Mouse (Mus musculus): Measurements from ENCODE around the gene Cntfr. TPM values are rescaled to one million over a fixed set of nuclear protein-coding genes. Genes with fewer than 3 reads are reported as not detected.
A peak's percentile ranks its signal among the peaks of the same experiment; 100 is the strongest.

Cntfr gene
- total RNA-seq, 1 experiment = 17.0 TPM

DNA sequence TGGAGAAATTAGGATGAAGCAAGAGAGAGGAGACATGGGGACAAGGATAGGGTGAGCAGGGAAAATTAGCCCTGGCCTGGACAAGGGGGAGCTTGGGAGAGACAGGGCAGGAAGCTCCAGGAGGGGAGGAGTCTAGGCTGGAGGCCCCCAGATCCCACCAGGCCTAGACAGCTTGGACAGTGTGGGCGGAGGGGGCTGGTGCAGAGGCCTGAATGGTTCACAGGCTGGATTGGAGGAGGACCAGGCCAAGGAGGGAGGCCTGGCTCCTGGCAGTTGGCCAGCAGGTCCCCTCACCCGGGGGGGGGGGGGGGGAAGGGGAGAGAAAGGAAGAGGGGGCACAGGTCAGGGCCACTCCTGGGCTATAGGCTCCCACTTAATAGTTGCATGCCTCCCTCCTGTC, 17.6 kb downstream of the Cntfr start:
- in situ Hi-C loops (cut with MboI; ENCODE audit: low sequenced_read_pairs in 2 of 2, unreplicated experiment in 2 of 2) = no loop called here
- no peaks in the 10 kb centered on the region for H3K9me3 ChIP-seq (ENCODE audit: control insufficient read depth, insufficient read depth, low read depth, low read length)
- H3K4me1 ChIP-seq (ENCODE audit: control insufficient read depth in 2 of 2, insufficient read depth in 2 of 2, low read length in 2 of 2, poor library complexity in 1 of 2) = peaks cover 2 to 15% of the 10 kb centered on the region in 2 experiments; a peak in 1 of 4 replicates
- H3K36me3 ChIP-seq (ENCODE audit: control insufficient read depth, insufficient read depth, low read length, poor library complexity, severe bottlenecking) = no peaks in the 10 kb centered on the region
- TF ChIP-seq CHD2 (IDR thresholded peaks at IDR 0.05; ENCODE audit: low read depth, low read length) (no peak), HCFC1 (IDR thresholded peaks at IDR 0.05; ENCODE audit: borderline replicate concordance, insufficient read depth, low read length) (no peak), MAFK (IDR thresholded peaks at IDR 0.05; ENCODE audit: insufficient read depth, low read depth, low read length) (no peak), ZC3H11A (IDR thresholded peaks at IDR 0.05; ENCODE audit: borderline replicate concordance, low read depth, low read length) (no peak), ZNF384 (IDR thresholded peaks at IDR 0.05; ENCODE audit: low read depth, low read length) (no peak)
- H3K9ac ChIP-seq (ENCODE audit: insufficient read depth, low read depth, low read length, poor library complexity, severe bottlenecking) = no peak overlapping the region
- no peak overlapping the region for H3K27ac ChIP-seq (ENCODE audit: insufficient read depth, low read depth, low read length, poor library complexity, severe bottlenecking)
- no peak for DNase-seq (ENCODE audit: low read depth, low spot score)
- H3K4me3 ChIP-seq (ENCODE audit: insufficient read depth in 1 of 2, low read depth in 1 of 2, low read length in 2 of 2, poor library complexity in 1 of 2, severe bottlenecking in 1 of 2) = no peak overlapping the region

DNA sequence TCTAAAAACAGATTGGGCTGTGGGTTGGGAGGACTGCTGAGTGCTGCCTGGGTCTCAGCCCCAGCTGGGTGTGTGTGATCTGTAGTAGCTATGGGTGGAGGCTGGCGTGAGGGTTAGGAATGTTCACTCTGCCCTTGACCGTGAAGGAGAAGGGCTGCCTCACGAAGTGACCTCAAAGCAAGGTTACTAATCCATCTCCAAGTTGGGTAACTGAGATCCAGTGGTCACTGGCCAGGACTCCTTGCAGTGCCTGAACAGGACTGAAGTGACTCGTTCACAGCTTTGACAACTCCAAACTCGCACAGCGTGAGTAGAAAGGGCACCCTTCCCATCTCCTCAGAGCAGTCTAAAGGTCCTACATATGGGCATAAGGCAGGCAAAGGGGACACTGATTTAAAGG, 18.0 kb downstream of the Cntfr start:
- H3K4me3 ChIP-seq (ENCODE audit: insufficient read depth in 1 of 2, low read depth in 1 of 2, low read length in 2 of 2, poor library complexity in 1 of 2, severe bottlenecking in 1 of 2) = no peak overlapping the region
- no peaks in the 10 kb centered on the region for H3K9me3 ChIP-seq (ENCODE audit: control insufficient read depth, insufficient read depth, low read depth, low read length)
- DNase-seq (ENCODE audit: low read depth, low spot score) = no peak
- H3K36me3 ChIP-seq (ENCODE audit: control insufficient read depth, insufficient read depth, low read length, poor library complexity, severe bottlenecking) = no peaks in the 10 kb centered on the region
- H3K9ac ChIP-seq (ENCODE audit: insufficient read depth, low read depth, low read length, poor library complexity, severe bottlenecking) = no peak overlapping the region
- TF ChIP-seq HCFC1 (IDR thresholded peaks at IDR 0.05; ENCODE audit: borderline replicate concordance, insufficient read depth, low read length) = no peak
- no peak for TF ChIP-seq MAFK (IDR thresholded peaks at IDR 0.05; ENCODE audit: insufficient read depth, low read depth, low read length)
- no peak for TF ChIP-seq CHD2 (IDR thresholded peaks at IDR 0.05; ENCODE audit: low read depth, low read length)
- TF ChIP-seq ZNF384 (IDR thresholded peaks at IDR 0.05; ENCODE audit: low read depth, low read length) = no peak
- TF ChIP-seq ZC3H11A (IDR thresholded peaks at IDR 0.05; ENCODE audit: borderline replicate concordance, low read depth, low read length) = no peak
- in situ Hi-C loops (cut with MboI; ENCODE audit: low sequenced_read_pairs in 2 of 2, unreplicated experiment in 2 of 2) = no loop called here
- no peak overlapping the region for H3K27ac ChIP-seq (ENCODE audit: insufficient read depth, low read depth, low read length, poor library complexity, severe bottlenecking)
- peaks cover 2 to 15% of the 10 kb centered on the region in 2 experiments; a peak in 1 of 4 replicates for H3K4me1 ChIP-seq (ENCODE audit: control insufficient read depth in 2 of 2, insufficient read depth in 2 of 2, low read length in 2 of 2, poor library complexity in 1 of 2)

DNA sequence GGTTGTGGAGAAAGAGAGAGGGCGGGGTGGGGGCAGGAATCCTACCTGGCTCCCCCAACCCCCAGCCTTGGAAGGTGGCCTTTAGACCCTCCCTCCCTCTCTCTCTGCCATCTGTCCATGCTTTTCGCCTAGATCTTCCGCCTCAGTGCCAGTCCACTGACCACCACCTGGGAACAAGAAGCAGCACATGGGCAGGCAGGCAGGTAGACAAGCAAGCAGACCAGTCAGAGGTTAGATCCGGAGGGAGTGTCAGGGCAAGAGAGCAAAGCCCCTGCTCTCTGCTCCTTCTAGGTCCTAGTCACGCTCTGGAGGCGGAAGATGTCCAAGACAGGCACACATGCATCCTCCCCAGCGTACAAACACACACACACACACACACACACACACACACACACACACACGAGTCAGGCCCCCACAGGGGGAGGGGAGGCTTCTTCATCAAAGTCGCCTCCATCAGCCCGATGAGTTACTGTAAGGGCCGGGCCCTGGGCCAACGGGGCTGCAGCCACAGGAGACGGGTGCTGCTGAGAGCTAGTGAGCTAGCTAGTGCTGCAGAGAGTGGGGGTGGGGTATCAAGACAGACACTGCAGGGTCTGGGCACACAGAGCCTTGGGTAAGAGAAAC, 19.8 kb downstream of the Cntfr start:
- in situ Hi-C loops (cut with MboI; ENCODE audit: low sequenced_read_pairs in 2 of 2, unreplicated experiment in 2 of 2) = no loop called here
- no peak for DNase-seq (ENCODE audit: low read depth, low spot score)
- no peaks in the 10 kb centered on the region for H3K9me3 ChIP-seq (ENCODE audit: control insufficient read depth, insufficient read depth, low read depth, low read length)
- no peak overlapping the region for H3K27ac ChIP-seq (ENCODE audit: insufficient read depth, low read depth, low read length, poor library complexity, severe bottlenecking)
- no peak overlapping the region for H3K4me3 ChIP-seq (ENCODE audit: insufficient read depth in 1 of 2, low read depth in 1 of 2, low read length in 2 of 2, poor library complexity in 1 of 2, severe bottlenecking in 1 of 2)
- peaks cover 4 to 17% of the 10 kb centered on the region in 2 experiments; a peak in 1 of 4 replicates for H3K4me1 ChIP-seq (ENCODE audit: control insufficient read depth in 2 of 2, insufficient read depth in 2 of 2, low read length in 2 of 2, poor library complexity in 1 of 2)
- TF ChIP-seq ZC3H11A (IDR thresholded peaks at IDR 0.05; ENCODE audit: borderline replicate concordance, low read depth, low read length) (no peak), ZNF384 (IDR thresholded peaks at IDR 0.05; ENCODE audit: low read depth, low read length) (no peak), MAFK (IDR thresholded peaks at IDR 0.05; ENCODE audit: insufficient read depth, low read depth, low read length) (no peak), CHD2 (IDR thresholded peaks at IDR 0.05; ENCODE audit: low read depth, low read length) (no peak), HCFC1 (IDR thresholded peaks at IDR 0.05; ENCODE audit: borderline replicate concordance, insufficient read depth, low read length) (no peak)
- H3K36me3 ChIP-seq (ENCODE audit: control insufficient read depth, insufficient read depth, low read length, poor library complexity, severe bottlenecking) = no peaks in the 10 kb centered on the region
- no peak overlapping the region for H3K9ac ChIP-seq (ENCODE audit: insufficient read depth, low read depth, low read length, poor library complexity, severe bottlenecking)

DNA sequence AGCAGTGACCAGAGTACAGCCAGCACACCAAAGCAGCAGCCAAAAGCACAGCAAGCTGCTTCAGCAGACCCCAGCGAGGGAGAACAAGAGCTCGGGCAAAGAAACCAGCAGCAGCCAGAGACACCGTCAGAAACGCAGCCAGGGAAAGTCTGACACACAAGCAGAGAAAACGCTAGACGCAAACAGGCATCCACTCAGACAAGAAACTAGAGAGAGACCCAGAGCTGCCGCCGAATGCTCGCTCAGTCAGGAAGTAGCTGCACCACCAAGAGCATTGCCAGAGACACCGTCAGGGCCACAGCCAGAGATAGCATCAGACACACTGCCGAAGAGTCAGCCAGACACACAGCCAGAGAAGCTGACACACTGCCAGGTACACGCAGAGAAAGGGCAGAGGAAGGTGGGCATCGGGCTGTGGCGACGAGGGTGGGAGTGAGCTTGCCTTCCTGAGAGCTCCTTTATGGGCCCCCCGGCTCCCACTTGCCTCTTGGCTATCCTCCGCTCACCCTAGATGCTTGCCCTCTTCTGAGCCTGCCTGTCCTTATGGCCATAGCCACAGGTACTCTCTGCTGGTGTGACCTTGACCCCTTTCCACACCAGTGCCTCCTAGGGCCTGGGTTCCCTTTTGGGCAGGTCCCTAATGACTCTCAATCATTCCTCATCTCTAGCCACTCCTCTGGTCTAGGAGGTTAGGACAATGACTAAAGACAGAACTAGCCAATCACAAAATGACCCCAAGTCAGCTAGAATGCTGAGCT, 20.5 kb downstream of the Cntfr start:
- H3K36me3 ChIP-seq (ENCODE audit: control insufficient read depth, insufficient read depth, low read length, poor library complexity, severe bottlenecking) = no peaks in the 10 kb centered on the region
- TF ChIP-seq MAFK (IDR thresholded peaks at IDR 0.05; ENCODE audit: insufficient read depth, low read depth, low read length) (no peak), HCFC1 (IDR thresholded peaks at IDR 0.05; ENCODE audit: borderline replicate concordance, insufficient read depth, low read length) (no peak), ZC3H11A (IDR thresholded peaks at IDR 0.05; ENCODE audit: borderline replicate concordance, low read depth, low read length) (no peak), ZNF384 (IDR thresholded peaks at IDR 0.05; ENCODE audit: low read depth, low read length) (no peak), CHD2 (IDR thresholded peaks at IDR 0.05; ENCODE audit: low read depth, low read length) (no peak)
- no peaks in the 10 kb centered on the region for H3K9me3 ChIP-seq (ENCODE audit: control insufficient read depth, insufficient read depth, low read depth, low read length)
- DNase-seq (ENCODE audit: low read depth, low spot score) = no peak
- peaks cover 4 to 17% of the 10 kb centered on the region in 2 experiments; a peak in 1 of 4 replicates for H3K4me1 ChIP-seq (ENCODE audit: control insufficient read depth in 2 of 2, insufficient read depth in 2 of 2, low read length in 2 of 2, poor library complexity in 1 of 2)
- H3K9ac ChIP-seq (ENCODE audit: insufficient read depth, low read depth, low read length, poor library complexity, severe bottlenecking) = no peak overlapping the region
- in situ Hi-C loops (cut with MboI; ENCODE audit: low sequenced_read_pairs in 2 of 2, unreplicated experiment in 2 of 2) = no loop called here
- H3K4me3 ChIP-seq (ENCODE audit: insufficient read depth in 1 of 2, low read depth in 1 of 2, low read length in 2 of 2, poor library complexity in 1 of 2, severe bottlenecking in 1 of 2) = peak overlapping the region in 1 of 2 experiments; percentile 16; a peak in 2 of 4 replicates
- no peak overlapping the region for H3K27ac ChIP-seq (ENCODE audit: insufficient read depth, low read depth, low read length, poor library complexity, severe bottlenecking)
